Mouse (Mus musculus): Measurements from ENCODE around the gene Plcz1. TPM values are rescaled to one million over a fixed set of nuclear protein-coding genes. Genes with fewer than 3 reads are reported as not detected.

The Plcz1 gene
- total RNA-seq (2015): not detected in 2 replicates
- total RNA-seq (2017): not detected in 2 replicates

DNA sequence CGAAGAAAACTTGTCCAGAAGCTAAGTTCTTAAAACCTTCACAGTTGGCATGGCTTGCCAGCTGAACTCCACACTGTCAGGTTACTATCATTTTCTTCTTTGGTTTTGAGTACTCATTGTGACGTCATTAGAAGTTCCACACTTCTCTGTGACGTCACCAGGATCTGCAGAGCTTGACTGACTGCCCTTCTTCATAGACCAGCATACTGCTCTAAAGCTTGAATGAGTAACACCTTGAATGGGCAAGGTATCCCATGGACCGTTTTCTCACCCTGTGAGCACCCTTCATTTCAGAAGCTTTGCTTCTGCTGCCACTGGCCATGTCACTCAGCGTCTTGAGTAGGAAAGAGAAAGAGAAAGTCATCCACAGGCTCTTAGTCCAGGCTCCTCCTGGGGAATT lies at the start of gene Plcz1:
Gene Plcz1, minus strand, starts transcription at position 101 of the 400 bp plus-strand sequence.
- no peak for ATAC-seq (replicated peaks; ENCODE audit: poor library complexity)

DNA sequence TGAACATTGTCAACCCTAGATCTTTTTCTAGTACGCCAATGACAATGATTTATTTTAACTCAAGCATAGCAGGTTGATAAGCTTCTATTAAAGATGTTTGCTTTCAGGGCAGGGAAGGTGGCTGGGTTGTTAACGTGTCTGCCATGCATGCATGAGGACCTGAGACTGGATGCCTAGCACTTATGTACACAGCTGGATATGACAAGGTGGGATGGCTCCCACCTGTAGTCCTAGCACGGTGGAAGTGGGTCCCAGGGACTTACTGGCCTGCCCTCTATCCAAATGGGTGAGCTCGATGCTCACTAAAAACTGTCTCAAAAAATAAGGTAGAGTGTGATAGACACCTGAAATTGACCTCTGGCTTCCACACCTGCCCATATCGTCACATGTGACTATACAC lies 48.6 kb upstream of the Plcz1 start:
- no peak for ATAC-seq (replicated peaks; ENCODE audit: poor library complexity)

DNA sequence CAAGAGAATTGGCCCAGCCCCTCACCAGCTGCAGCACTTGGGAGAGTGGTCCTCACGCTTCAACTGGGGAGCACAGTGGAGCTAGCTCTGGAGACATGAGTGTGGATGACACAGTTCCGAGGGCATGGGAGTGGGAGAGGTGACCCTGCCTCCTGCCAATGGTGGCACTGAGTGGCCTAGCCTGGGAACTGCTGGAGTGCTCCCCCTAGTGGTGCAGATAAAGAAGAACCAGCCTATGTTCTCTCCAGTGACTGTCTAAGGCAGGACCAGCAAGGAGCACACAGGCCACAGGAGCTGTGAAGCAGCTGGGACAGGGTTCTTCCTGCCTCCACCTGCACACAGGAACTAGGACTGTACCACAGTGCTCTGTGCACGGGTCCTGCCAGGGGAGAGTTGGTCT lies 40.5 kb upstream of the Plcz1 start:
- peak; percentile 54 for ATAC-seq (replicated peaks; ENCODE audit: poor library complexity)

DNA sequence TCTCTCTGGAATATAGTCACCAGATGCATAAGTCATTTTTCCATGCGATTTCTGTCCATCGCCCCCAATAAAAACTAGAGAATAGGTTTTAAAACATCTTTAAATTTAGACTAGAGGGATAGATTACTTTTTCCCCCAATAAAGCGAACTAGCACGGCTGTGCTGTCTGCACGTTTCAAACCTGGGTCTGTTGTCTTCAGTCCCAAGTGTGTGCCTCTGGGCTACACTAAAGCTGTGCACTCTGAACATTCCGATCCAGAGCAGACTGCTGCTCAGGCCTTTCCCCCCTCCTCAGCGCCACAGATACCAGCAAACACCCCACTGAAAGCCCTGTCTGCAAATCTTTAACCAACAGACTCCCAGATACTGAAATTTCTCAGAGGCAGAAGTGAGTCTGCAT lies 39.7 kb upstream of the Plcz1 start:
- no peak for ATAC-seq (replicated peaks; ENCODE audit: poor library complexity)

DNA sequence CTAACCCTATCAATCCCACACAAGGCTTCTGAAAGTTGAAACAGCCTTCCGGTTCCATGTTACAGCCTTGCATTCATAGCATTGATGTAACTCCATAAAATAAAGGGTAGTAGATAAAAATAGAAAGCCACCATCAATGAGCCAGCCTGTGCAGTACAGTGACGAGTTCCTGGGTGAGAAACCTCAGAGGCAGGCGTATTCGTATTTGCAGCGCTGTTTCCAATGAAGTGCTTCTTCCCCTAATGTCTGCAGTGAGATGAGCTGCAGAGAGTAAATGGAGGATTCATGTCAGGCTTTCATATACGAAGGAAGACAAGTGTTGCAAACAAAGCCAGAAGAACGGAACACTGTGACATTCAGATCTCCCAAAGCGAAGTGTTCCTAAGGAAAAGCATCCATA lies 27.9 kb upstream of the Plcz1 start:
- no peak for ATAC-seq (replicated peaks; ENCODE audit: poor library complexity)

DNA sequence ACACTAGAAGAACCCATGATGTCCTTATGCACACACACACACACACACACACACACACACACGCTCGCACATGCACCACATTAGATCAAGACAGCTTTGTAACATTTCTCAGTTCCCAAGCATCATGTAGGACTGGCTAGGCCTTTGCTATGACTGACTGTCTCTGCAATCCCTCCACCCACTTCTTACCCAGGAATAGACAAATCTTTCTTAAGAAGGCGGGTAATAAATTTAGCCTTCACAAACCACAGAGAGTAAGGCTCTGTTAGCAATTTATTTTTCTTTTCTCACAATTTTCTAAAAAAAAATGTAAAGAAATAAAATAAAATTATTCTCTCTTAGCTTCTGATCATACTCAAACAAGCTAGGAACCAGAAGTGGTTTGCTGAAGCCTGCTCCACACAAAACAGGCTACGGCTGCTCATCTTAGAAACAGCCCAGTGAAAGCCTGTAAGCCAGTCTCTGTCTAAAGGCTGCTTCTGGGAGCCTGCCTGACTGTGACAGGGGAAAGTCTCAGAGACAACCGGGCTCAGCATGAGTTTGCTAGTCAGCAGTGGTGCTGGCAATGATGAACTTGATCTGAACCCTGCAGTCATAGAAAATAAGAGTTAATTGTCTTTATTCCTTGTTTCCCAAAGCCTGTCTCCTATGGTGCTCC lies 13.1 kb upstream of the Plcz1 start:
- no peak for ATAC-seq (replicated peaks; ENCODE audit: poor library complexity)

DNA sequence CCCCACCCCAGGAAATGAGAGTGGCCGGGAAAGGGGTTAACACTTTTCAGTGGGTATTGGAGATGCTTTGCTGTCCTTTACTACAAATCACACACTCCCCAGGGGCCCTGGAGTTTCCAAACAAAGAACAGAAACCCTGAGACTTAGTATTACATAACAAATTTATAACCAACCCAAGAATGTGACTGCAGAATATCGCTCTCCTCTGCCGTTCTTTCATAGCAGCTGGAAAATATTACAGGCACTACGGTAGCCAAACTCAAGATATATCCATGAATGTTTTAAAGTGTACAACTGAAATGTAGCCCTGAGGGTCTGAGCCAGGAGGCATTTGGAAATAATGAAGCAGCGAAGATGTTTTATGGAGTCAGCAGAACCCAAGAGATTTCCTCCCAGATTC lies 10.2 kb upstream of the Plcz1 start:
- ATAC-seq (replicated peaks; ENCODE audit: poor library complexity): no peak

DNA sequence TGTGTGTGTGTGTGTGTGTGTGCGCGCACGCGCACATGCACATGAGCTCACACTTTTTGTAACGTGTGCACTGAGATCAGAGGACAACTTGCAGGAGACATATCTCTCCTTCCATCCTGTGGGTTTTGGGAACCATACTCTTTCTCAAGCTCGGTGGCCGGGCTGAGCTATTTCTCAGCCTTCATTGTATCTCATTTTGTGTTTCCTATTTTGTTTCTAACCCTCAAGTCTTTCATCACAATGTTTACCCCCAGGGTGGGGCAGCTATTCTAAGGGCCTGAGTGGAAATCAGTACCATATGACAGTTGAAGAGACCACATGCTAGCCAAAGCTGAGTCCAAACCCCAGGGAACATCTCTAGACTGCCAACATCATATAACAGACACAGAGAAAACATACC lies 305 bp downstream of the Plcz1 start, which contains the start of gene Capza3:
Gene Capza3, plus strand, starts transcription at position 301 of the 400 bp plus-strand sequence.
- no peak for ATAC-seq (replicated peaks; ENCODE audit: poor library complexity)

DNA sequence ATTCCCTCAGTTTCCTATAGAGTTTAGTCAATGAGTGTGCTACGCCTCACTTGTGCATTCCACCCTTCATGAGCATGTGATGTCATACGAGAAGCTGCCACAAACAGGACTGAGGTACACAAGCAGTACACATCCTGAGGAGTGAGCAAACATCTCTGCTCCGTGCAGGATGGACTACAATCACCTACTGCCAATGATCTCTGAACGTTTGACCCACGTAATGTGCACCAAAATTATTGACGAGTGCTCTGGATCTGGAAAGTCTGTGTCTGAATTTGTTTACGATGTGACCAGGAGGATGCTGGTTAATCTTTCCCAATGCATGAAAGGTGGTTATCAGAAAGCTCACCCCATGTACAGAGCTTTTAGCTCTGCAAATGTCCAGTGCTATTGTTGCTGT lies 16.9 kb downstream of the Plcz1 start:
- no peak for ATAC-seq (replicated peaks; ENCODE audit: poor library complexity)

DNA sequence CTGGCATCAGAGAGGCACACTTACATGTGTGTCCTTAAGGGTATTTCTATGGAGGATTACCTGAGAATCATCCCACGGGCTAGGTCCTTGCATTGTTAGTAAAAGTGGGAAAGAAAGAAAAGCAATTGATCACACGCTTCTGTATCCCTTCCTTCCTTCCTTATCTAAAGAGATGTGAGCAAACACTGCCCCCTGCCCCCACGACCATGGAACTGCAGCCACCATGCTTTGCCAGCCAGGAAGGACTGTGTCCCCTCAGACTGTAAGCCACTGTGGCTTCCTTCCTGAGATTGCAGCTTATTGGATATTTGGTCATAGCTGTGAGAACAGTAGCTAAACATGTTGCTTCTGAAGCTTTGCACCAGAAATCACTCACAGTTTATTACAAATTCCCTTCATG lies 36.1 kb downstream of the Plcz1 start:
- ATAC-seq (replicated peaks; ENCODE audit: poor library complexity): 0 out of 2 replicates have a peak, but pooled peaks have one; percentile 29

DNA sequence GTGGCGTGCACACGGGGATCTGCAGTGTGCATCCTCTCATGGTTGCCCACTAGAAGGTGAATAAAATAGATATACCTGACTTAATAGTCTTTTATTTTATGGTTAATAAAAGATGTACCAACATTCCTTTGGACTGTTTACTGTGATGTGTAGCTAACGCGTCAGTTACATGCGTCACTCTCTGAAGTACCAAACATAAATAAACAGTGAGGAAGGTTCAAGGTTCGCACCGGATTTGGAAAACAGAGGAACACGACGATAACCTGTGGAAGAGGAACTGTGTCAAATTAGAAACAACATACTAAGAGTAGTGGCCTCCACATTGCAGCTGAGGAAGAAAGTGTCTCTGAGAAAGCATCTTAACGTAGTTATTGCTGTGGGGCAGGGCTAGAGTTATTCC lies 51.7 kb downstream of the Plcz1 start:
- ATAC-seq (replicated peaks; ENCODE audit: poor library complexity): no peak

DNA sequence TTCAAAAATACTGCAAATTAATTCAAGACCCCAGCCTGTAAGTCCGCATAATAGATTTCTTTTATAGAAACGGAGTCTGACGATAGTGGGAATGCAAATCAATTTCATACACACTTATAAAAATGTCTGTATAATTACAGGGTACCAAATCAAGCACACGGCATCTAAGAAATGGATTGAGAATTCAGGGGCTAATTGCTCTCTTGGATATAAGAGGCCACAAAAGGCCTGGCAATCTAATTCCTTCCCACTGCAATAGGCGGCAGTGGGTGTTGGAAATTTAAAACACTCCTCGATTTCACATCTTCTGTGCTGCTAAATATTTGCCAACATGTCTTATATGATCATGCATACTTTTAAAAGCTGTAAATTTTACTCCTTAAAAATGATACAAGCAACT lies 52.2 kb downstream of the Plcz1 start:
- ATAC-seq (replicated peaks; ENCODE audit: poor library complexity): no peak

DNA sequence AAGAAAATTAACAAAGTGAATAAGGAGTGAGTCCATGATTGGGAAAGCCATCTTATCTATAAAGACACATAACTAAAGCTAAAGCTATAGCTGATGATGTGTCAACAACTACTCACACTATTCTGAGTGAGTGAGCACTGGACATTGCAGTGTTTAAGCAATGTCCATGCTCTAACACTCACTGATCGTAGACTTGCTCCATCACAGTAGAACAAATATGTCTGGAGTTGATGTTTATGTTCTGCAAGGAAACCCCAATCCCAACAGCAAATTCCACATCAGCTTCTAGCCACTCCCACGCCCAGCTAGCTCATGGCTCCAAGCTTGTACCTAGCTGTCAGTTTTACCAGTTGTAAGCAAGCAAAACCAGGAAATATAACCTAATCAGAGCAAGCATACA lies 54.7 kb downstream of the Plcz1 start:
- no peak for ATAC-seq (replicated peaks; ENCODE audit: poor library complexity)

DNA sequence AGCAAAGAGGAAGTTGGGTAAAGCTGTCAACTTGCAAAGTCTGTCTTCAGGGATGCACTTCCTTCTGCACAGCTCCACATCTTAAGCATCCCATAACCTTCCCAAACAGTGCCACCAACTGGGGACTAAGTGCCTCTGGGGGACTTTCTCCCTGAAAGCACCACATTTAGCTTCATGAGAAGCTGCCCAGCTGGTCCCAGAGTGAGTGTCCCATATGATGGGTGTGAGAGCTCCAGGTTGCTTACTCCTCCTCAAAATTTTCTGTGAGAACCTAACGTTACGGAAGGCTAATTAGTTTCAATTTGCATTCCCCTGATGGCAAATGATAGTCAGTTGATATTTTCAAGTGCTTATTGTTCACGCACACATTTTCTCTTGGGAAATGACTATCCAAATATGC lies 57.2 kb downstream of the Plcz1 start:
- no peak for ATAC-seq (replicated peaks; ENCODE audit: poor library complexity)

DNA sequence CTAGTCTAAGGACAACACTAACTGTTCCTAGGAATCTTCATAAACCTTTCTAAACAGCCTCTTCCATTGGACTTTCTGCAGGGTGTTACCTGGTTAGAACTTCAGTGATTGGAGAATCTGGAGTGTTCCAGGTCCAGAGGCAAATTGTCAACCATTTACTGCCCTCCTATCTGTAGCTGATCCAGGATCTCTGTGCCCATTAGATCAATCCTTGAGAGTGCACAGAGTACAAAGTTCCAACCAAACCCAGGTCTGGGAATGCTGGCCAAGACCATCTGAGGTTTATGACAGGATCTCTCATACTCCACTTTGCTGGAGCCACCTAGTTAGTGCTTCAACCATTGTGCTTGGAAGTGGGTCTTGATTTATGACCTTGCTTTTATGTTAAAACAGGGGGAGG lies 60.2 kb downstream of the Plcz1 start:
- no peak for ATAC-seq (replicated peaks; ENCODE audit: poor library complexity)

DNA sequence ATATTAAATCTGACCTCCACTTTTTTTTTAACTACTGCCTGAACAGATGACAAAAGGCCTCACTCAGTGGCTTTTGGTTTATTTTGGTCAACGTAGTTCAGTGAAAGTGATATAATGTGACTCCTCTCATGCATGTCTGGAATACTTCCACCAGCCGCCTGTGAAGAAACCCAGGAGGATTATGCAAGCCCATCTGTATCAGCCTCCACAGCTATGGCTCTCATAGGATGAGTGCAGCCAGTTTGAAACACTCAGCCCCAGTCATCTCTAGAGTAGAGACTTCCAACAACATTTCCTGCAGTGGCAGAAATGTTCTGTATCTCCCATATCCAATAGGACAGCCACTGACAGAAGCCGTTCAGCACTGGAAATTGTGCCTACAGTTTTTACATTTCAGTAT lies 63.1 kb downstream of the Plcz1 start:
- no peak for ATAC-seq (replicated peaks; ENCODE audit: poor library complexity)

DNA sequence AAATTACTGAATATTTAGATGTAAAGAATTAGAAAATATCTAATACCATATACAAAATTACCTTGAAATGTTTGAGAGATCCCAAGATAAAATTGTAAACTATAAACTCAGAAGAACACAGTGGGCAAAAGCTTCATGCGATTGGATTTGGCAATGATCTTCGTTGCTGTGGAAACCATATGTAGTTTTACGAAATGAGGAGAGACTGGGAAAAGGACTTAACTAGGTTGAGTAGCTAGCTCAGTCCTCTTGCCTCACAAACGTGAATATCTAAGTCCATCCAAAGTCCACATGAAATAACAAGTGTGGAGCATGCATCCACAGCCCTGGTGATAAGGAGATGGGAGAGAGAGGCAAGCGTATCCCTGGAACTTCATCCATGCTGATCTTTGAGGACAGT lies 66.6 kb downstream of the Plcz1 start:
- no peak for ATAC-seq (replicated peaks; ENCODE audit: poor library complexity)

DNA sequence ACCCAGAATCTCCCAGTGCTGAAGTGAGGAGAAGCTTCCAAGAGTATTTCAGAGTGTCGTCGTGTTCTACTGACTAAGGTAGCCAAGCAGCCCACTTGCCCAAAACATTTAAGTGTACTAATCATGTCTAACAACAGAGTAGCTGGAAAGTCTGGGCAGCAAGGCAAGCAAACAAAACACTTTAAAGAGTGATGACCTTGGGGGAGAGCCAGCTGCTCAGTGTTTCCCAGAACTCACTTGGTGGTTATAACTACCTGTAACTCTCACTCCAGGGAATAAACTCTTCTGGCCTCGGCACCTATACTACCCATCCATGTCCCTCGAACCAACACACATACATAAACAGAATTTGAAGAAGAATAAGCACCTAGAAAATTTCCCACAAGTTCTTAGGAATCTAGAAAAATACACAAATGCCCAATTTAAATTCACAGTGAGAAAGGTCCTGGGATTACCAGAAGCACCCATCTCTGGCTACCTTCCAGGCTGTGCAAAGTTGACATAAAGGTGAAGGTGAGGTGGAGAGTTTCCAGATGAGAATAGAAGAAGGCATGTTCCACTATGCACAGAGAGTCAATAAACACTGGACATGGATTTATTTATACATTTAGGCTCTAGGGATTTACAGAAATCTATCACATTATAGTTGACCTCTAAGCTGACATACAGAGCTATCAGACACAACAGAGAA lies 69.5 kb downstream of the Plcz1 start:
- ATAC-seq (replicated peaks; ENCODE audit: poor library complexity): no peak

DNA sequence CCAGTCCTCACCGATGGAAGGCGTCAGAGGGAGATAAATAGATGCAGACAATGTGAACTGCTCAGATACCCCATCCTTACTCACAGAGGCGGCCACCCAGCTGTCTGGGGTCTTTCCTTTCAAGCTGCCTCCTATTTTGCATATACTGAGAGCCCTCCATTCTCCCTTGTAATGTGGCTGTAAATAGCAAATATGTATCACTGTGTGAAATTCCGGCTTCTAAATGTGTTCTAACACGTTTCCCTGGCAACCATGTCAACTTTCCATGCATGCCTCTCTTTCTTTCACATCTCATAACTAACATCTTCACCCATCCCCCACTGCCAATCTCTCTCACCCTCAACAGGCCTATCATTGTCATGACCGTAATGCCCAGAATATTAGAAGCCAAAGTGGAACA lies 74.6 kb downstream of the Plcz1 start:
- no peak for ATAC-seq (replicated peaks; ENCODE audit: poor library complexity)

DNA sequence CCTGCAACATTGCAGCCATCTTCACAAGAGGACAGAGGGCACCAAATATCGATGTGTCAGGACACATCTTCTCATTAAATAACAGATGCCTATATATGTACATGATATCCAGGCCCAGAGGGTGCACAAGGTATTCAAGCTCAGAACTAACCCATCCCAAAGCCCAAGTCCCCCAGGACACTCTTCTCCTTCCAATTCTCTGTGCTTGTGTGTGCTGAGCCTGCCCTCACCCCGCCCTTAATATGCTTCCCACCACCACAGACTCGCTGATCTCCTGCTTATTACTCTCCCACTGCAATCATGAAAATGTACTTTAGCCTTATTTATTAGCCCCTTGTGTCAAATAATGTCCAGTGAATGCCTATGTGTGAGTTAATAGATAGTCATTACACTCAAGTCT lies 76.4 kb downstream of the Plcz1 start:
- no peak for ATAC-seq (replicated peaks; ENCODE audit: poor library complexity)

DNA sequence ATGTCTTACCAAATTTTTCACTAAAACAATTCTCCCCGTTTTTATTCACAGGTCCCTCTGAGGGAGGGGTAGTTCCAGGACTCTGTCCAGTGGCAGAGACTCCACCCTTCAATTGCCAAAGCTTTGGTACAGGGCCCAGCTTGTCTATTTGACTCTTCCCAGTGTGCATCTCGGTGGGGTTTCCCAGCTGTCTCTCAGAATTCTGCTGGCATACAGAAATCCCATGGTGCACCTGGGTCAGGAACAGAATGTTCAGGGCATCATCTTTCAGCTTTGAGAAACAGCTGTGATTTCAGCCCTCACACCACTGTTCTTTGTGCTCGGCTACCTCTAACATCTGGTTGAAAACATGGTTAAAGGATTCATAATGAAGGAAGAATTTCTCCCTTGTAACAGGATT lies 77.5 kb downstream of the Plcz1 start:
- no peak for ATAC-seq (replicated peaks; ENCODE audit: poor library complexity)

DNA sequence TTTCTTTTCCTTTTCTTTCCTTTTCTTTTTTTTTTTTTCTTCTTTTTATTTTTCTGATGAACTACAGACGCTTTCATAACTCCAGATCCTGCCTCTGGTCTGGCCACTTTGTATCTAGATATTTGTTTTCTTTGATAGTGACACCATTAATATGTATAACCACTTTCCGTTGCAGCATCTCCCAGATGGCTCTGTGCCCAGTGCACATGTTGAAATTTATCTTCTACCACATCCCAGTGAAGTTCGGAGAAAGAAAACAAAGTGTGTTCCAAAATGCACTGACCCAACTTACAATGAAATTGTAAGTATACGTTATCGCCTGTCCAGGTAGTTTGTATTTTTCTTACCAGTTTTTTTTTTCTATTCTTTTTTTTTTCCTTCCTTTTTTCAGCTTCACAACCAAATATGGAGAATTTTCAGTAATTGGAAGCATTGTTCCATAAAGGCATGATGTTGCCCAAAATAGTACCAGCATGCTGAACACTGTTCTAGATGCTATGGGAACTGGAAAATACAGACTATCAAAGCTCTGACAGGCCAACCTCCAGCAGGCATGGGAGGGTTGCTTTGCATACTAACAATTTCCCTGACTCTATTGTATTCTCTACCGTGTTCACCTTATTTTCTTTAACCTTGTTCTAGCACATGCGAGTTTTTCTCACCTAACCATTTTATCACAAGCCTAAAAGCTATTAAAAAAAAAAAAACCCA lies 83.6 kb downstream of the Plcz1 start:
- ATAC-seq (replicated peaks; ENCODE audit: poor library complexity): no peak

Measured in megakaryocyte progenitor cell, adult 5-6 weeks (primary cell).